Mouse (Mus musculus) embryonic fibroblast, embryonic 13.5 days (primary cell): ENCODE measurements around the gene Mrpl16.

Experiments
- CTCF ChIP-seq: IDR thresholded peaks from 2 replicates; pipeline ENCODE4 v1.5.1; 2011; ENCODE audit warnings: mild to moderate bottlenecking, control low read depth, low read length, moderate library complexity, borderline replicate concordance; ENCODE audit not compliant: insufficient read depth
- POLR2A ChIP-seq: IDR thresholded peaks from 2 replicates; pipeline ENCODE4 v1.6.1; 2011; ENCODE audit warnings: low read depth, mild to moderate bottlenecking, control low read depth, low read length, moderate library complexity

DNA sequence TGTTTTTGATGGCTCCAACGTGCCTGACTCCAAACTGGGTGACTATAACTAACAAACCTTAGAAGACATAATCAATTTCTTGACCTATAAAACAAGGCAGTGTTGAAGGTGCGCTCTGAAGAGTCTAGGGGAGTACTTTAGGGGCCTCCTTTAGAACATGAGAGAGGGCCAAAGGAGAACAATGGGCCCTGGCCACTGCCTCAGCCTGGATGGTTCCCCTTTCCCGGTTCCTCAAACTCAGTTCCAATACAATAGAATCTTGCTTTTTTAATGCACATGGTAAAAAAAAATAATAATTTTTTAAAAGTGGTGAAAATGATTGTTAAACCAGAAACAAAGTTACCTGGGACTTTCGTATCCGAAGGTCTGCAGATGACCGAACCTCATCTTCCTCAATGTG is 17.6 kb downstream of the Mrpl16 start:
- TF ChIP-seq CTCF (no peak), POLR2A (no peak)
